Mouse (Mus musculus) Patski (cell line): ENCODE measurements around the gene Slc25a19. TPM values are rescaled to one million over a fixed set of nuclear protein-coding genes. Genes with fewer than 3 reads are reported as not detected.

ENCODE experiments used
- ATAC-seq: fragments of 100-300 bp; one replicate; pipeline ENCODE4 v1.8.0; 2021
- CTCF ChIA-PET: fragments of 350-600 bp; sonication (Branson Sonifier 250); formaldehyde crosslinking; loops from one replicate; lab custom pipeline; 2022; ENCODE audit warnings: inconsistent platforms; lab: Charles Lee
- POLR2A ChIA-PET: fragments of 350-600 bp; sonication (Branson Sonifier 250); formaldehyde crosslinking; loops from one replicate; lab custom pipeline; 2022; ENCODE audit warnings: antibody characterized with exemption, inconsistent platforms; lab: Charles Lee
- DNase-seq: peaks from one replicate; pipeline ENCODE4 v3.0.0-alpha.2; 2011; ENCODE audit warnings: low read depth, low spot score
- H3K27me3 ChIP-seq: fragments of 371-371 bp; one replicate; pipeline ENCODE4 v1.5.1; 2021
- CTCF ChIP-seq: fragments of 100-300 bp; IDR thresholded peaks from one replicate; pipeline ENCODE4 v1.5.1; 2021
- in situ Hi-C: fragments of 300-500 bp; cut with MboI; formaldehyde crosslinking; loops from 3 replicates; pipeline ENCODE4 v1.11.1; 2018; ENCODE audit warnings: low pct_unique_long_range_greater_than_20kb, mixed read lengths
- polyA plus RNA-seq: library from polyadenylated mRNA; unstranded; gene quantifications from one replicate; pipeline ENCODE4 v1.2.3, GENCODE M21; 2021

Gene Slc25a19
- polyA plus RNA-seq, 1 experiment from 2014 or later: 48.1 TPM

DNA sequence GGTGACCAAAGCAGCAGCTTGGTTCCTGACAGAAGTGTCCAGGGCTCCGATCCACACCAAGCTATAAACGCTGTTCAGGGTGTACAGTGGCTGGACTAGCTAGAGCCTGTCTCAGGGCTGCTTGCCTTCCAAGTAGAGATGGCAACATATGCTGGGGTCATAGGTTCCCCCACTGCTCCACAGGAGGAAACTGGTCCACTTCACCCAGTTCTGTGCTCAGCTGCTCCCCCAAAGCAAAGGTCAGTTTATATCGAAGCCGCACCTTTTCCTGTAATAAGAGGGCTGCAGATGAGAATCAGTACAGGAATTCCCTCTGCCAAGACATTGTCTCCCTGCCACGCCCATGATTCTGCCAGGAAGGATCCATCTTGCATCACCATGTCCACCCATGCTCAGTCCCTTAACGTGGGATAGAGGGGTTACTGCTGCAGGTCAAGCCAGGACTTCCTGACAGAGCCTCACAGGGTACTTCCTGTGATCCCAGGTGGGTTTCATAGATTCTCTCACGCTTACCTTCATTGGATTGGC is 42.5 kb downstream of the Slc25a19 start:
- in situ Hi-C loops: no loop called here
- POLR2A ChIA-PET: interaction anchor here (0.7 kb wide), 1 partner anchor 13 kb away, joined by 3 read pairs; no protein-coding TSS in a partner anchor
- CTCF ChIA-PET: no interaction called here
- no peak for DNase-seq
- no peak for TF ChIP-seq CTCF
- ATAC-seq: no peak
- H3K27me3 ChIP-seq: no peaks in the 10 kb centered on the region

DNA sequence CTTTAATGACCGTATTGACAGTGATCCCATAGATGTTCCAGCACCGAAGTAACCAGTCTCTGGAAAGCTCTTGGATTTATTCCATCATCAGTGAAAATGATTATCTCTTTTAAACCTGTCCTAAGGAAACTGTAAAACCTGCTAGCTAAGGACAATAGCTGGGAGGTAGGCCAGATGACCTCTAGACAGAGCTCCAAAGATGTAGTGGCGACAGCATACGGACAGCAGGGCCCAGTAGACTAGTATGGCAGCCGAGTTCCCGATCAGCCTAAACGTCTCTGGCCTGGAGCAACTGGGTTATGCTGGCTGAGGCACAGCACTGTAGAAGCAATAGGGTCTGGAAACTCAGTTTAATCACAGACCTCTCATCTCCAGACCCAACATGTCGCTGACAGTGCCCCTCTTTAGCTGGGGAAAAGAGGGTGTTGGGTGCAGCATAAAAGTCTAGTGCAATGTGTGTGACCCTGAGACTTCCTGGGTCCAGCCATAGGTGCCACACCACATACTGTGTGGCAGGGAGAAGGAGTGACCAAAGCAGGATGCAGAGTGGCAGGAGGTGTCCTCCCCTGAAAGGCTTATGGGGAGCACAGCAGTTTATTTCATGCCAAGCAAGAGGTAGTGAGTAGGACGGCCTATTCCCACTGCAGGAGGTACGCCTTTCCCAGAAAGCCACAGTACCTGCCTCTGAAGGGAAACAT is 43.6 kb downstream of the Slc25a19 start:
- no peak for TF ChIP-seq CTCF
- ATAC-seq: no peak
- DNase-seq: no peak
- in situ Hi-C loops: no loop called here
- no peaks in the 10 kb centered on the region for H3K27me3 ChIP-seq
- ChIA-PET POLR2A (no interaction called here), CTCF (interaction anchor here (1.6 kb wide), 1 partner anchor 138 kb away, joined by 3 read pairs; no protein-coding TSS in a partner anchor)

DNA sequence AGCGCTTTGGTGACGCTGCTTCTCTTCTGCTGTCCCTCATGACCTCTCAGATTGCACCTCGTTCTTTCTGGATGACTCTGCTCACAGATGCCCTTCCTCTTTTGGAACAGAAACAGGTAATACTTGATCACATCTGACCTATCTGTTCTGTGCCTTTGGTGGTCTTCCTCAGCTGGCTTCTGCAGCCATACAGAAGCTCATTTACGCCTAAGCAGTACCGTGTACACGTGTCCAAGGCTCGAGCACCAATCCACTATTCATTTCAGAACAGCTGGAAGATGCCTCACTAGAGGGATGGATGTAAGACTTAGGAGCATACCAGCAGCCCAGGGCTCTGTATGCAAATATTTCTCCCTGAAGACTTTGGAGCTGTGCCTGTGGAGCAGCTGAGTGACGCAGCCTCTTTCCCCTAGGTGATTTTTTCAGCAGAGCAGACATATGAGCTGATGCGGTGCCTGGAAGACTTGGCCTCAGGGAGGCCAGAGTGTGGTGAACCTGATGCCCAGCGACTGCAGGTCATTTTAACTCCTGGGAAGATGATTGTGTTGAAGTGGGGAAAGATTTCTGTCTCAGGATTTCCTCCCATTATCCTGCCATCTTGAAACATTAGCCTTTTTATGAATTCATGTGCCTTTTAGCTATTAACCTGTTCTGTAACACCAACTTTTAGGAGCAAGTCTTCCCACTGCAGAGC is 45.0 kb downstream of the Slc25a19 start:
- DNase-seq: no peak
- in situ Hi-C loops: no loop called here
- TF ChIP-seq CTCF: no peak
- H3K27me3 ChIP-seq: no peaks in the 10 kb centered on the region
- ChIA-PET CTCF (interaction anchor here (1.6 kb wide), 1 partner anchor 140 kb away, joined by 3 read pairs; no protein-coding TSS in a partner anchor), POLR2A (interaction anchor here (0.6 to 0.9 kb wide), 4 partner anchors 8 to 33 kb away, joined by 3 read pairs; no protein-coding TSS in a partner anchor)
- no peak for ATAC-seq

DNA sequence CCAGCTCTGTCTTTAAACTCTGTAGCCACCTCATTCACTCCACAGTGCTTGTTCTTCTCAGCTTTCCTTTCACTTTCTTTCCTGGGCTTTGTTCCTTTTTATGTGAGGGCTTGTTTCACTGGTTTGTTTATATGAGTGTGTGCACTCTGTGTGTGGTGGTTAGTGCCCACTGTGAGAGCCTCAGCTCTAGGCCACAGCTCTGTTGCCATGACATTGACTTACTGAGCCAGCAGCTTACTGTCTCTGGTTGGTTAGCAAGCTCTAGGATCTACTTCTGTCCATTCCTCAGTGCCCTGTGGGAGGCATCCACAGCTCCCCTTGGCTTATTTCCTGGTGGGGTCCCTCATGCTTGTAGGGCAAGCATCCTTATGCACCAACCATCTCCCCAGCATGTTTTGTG is 49.0 kb downstream of the Slc25a19 start:
- ChIA-PET CTCF (interaction anchor here (0.7 to 1.3 kb wide), 2 partner anchors 10 to 17 kb away, joined by 3 read pairs; no protein-coding TSS in a partner anchor), POLR2A (no interaction called here)
- in situ Hi-C loops: no loop called here
- no peak for DNase-seq
- ATAC-seq: no peak
- TF ChIP-seq CTCF: no peak
- H3K27me3 ChIP-seq: no peaks in the 10 kb centered on the region

DNA sequence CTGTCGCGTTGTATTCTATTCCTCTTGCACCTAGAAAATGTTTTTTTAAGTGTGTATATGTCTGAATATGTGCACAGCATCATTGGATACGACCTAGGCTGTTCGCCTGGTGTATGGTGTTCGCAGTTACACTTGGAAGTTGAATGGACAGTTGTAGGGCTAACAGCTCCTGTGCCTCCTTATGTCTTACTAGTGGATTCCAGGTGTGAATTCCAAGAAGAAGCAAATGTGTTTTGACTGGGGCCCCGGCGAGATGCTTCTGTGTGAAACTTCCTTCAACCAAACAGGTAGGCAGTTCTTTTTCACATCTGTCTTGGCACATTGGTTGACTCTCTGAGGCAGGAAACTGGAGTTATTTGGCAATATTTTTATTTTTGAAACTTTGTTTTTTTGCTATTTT is 63.1 kb downstream of the Slc25a19 start:
- ATAC-seq (no peak), DNase-seq (no peak)
- ChIA-PET POLR2A (no interaction called here), CTCF (interaction anchor here (1.5 kb wide), 1 partner anchor 22 kb away, joined by 3 read pairs; no protein-coding TSS in a partner anchor)
- in situ Hi-C loops: no loop called here
- TF ChIP-seq CTCF: no peak
- no peaks in the 10 kb centered on the region for H3K27me3 ChIP-seq

Other genes starting within 250 kb of the Slc25a19 start
- gene Cdr2l, start 246.4 kb downstream of the Slc25a19 start, polyA plus RNA-seq: 21.3 TPM
- 99.9 TPM for gene Mrpl58, start 224.5 kb downstream of the Slc25a19 start, polyA plus RNA-seq
- 727 TPM for gene Atp5h, start 208.3 kb downstream of the Slc25a19 start, polyA plus RNA-seq
- gene Kctd2, start 208.2 kb downstream of the Slc25a19 start, polyA plus RNA-seq: 46.0 TPM
- gene Trim80, start 187.8 kb downstream of the Slc25a19 start, polyA plus RNA-seq: not detected
- 0.15 TPM for gene Slc16a5, start 165.8 kb downstream of the Slc25a19 start, polyA plus RNA-seq
- gene Armc7, start 152.6 kb downstream of the Slc25a19 start, polyA plus RNA-seq: 13.3 TPM
- 128 TPM for gene Nt5c, start 136.4 kb downstream of the Slc25a19 start, polyA plus RNA-seq
- 179 TPM for gene Jpt1, start 113.9 kb downstream of the Slc25a19 start, polyA plus RNA-seq
- 381 TPM for gene Sumo2, start 92.0 kb downstream of the Slc25a19 start, polyA plus RNA-seq
- gene Nup85, start 63.9 kb downstream of the Slc25a19 start, polyA plus RNA-seq: 78.9 TPM
- 69.9 TPM for gene Mrps7, start 24.4 kb downstream of the Slc25a19 start, polyA plus RNA-seq
- gene Gga3, start 24.2 kb downstream of the Slc25a19 start, polyA plus RNA-seq: 31.0 TPM
- 47.4 TPM for gene Mif4gd, start 15.3 kb downstream of the Slc25a19 start, polyA plus RNA-seq
- 99.5 TPM for gene Grb2, start 80.3 kb upstream of the Slc25a19 start, polyA plus RNA-seq
- 44.3 TPM for gene Tmem94, start 137.1 kb upstream of the Slc25a19 start, polyA plus RNA-seq
- 29.7 TPM for gene Caskin2, start 185.3 kb upstream of the Slc25a19 start, polyA plus RNA-seq
- gene Tsen54, start 186.4 kb upstream of the Slc25a19 start, polyA plus RNA-seq: 52.3 TPM
- gene Llgl2, start 195.8 kb upstream of the Slc25a19 start, polyA plus RNA-seq: 163 TPM
- gene Myo15b, start 230.1 kb upstream of the Slc25a19 start, polyA plus RNA-seq: 1.4 TPM